Mouse (Mus musculus) megakaryocyte, embryonic 14.5 days (primary cell): ENCODE data around the gene Map2k3.

Experiments used
- FLI1 ChIP-seq: IDR thresholded peaks from 2 replicates; pipeline ENCODE4 v1.6.1; 2012; ENCODE audit warnings: low read length, inconsistent platforms, mixed read lengths
- GATA1 ChIP-seq: IDR thresholded peaks from 3 replicates; pipeline ENCODE4 v1.6.1; 2012; ENCODE audit warnings: mixed read lengths, low read length, inconsistent platforms, borderline replicate concordance

DNA sequence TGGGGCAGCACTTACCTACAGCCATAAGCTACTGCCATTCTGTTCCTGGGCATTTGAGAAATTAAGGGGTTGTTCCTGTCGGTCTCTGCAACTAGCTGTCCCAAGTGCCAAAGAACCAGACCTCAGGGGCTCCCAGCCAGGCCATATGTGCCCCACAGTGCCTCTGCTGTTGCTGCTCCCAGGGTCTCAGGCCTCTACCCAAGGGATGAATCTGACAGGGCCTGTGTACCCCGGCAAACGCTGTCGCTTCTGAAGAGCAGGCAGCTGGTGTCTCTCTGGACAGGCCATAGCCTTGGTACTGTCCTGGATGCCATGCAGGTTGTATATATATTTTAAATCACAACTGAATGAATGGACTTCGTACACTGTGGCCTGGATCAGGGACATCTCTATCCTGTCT lies 20.1 kb downstream of the Map2k3 start:
- no peak for TF ChIP-seq GATA1
- TF ChIP-seq FLI1: no peak
